Mouse (Mus musculus): Measurements from ENCODE around the gene Ppp1r37. TPM values are rescaled to one million over a fixed set of nuclear protein-coding genes. Genes with fewer than 3 reads are reported as not detected.
"Not testable (repeated sequence)": the region's sequence is repeated elsewhere in the genome, so short reads cannot be mapped to it uniquely, and the experiment has no call there.

Ppp1r37 gene
- 32.1 and 32.7 TPM in 2 replicates for polyA plus RNA-seq (2015; fragmentation: Nextera tagmentation; extraction: Ambion mirVana)

DNA sequence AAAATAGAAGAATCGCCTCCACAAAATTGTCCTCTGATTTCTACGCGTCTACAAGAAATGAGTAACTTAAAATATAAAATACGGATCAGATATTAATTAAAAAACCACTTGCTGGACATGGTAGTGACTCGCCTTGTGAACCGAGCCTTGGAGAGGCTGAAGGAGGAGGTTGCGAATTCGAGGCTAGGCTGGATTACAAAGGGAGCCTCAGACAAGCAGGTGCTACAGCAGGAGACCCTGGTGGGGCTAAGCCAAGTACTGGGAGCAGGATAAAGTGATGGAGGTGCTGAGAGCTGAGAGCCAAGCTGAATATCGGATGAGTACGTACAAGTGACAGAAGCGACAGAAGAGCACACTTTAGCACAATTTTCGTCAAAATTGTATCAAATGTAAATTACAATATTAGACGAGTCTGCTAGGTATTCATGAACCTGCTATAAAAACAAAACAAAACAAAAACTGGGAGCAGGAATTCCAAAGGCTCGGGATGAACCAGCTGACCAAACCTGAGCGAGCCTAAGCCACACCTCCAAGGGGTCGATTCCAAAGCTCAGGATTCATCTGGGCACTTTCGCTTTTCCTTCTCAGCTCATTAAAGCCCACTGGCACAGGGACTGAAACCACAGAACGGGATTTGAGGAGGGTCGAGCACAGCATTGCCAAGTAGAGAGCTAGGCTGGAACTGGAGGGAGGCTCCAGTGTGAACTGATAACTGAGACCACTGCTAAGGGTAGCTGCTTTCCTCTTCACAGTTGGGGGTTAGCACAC lies at the start of gene Ppp1r37:
TSS of gene Ppp1r37 (minus strand) at position 434 of the 768 bp plus-strand sequence.
- Histone ChIP-seq H3K4me3 (peak within 1 kb of the TSS; percentile 99), H3K27me3 (no peaks in the 10 kb centered on the region), H3K27ac (peak within 1 kb of the TSS; percentile 96), H3K4me1 (replicated peaks) (peaks cover 49% of the 10 kb centered on the region), H3K4me2 (peak within 1 kb of the TSS; percentile 100), H3K9me3 (peaks cover 3% of the 10 kb centered on the region; the same call in 1 of the 2 replicates), H3K9ac (peak within 1 kb of the TSS; percentile 98), H3K36me3 (peaks cover 24% of the 10 kb centered on the region)
- WGBS = 3% methylated on average over 19 of the region's 19 CpGs
- peak; percentile 55 for ATAC-seq (ENCODE audit: low FRiP score)

- WGBS = 83% methylated on average over 5 of the region's 5 CpGs
- Histone ChIP-seq H3K27ac (no peak overlapping the region), H3K27me3 (no peaks in the 10 kb centered on the region), H3K4me1 (replicated peaks) (no peaks in the 10 kb centered on the region), H3K36me3 (0 out of 2 replicates have a peak, but pooled peaks cover 10% of the 10 kb centered on the region), H3K9ac (no peak overlapping the region), H3K9me3 (no peaks in the 10 kb centered on the region), H3K4me2 (no peak overlapping the region), H3K4me3 (no peak overlapping the region)
- ATAC-seq (ENCODE audit: low FRiP score) = no peak
Measured at GRCm38 (mm10) chr7:19610969-19611368, 48.1 kb upstream of the Ppp1r37 start.

DNA sequence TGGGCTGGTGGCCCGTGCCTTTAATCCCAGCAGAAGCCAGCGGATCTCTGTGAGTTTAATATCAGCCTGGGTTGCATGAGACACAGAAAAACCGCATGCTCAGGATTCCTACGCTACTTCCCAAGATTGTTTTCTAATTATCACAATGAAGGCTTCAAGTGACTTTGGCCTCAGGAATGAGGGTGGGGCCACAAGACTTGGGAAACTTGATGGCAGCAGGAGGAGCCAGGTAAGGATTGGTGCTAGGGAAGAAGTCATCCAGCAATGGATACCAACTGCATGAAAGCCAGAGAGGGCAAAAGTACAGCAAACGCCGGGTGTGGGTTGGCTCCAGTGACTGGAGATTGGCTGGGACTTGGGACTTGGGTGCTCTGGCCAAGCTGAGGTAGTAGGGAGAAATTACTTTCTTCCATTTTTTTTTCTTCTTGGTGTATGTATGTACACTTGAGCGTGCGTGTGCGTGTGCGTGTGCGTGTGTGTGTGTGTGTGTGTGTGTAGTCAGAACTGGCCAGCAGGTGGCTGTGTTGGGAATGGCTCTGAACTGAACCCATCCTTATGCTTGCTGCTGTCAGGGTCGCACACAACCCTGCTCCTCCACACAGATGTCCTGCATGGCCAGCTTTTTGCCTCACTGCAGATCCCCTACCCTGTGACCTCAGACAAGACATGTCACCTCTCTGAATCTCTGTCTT lies 46.9 kb upstream of the Ppp1r37 start:
- Histone ChIP-seq H3K4me2 (no peak overlapping the region), H3K36me3 (0 out of 2 replicates have a peak, but pooled peaks cover 10% of the 10 kb centered on the region), H3K27ac (no peak overlapping the region), H3K9ac (no peak overlapping the region), H3K9me3 (no peaks in the 10 kb centered on the region), H3K27me3 (no peaks in the 10 kb centered on the region), H3K4me3 (no peak overlapping the region), H3K4me1 (replicated peaks) (no peaks in the 10 kb centered on the region)
- ATAC-seq (ENCODE audit: low FRiP score) = no peak
- 95% methylated on average over 12 of the region's 12 CpGs for WGBS

GRCm38 (mm10) chr7:19607291-19607690 lies 44.4 kb upstream of the Ppp1r37 start:
- 82% methylated on average over 5 of the region's 5 CpGs for WGBS
- peaks cover 15% of the 10 kb centered on the region for H3K4me1 ChIP-seq (replicated peaks)
- H3K4me3 ChIP-seq = no peak overlapping the region
- no peak for ATAC-seq (ENCODE audit: low FRiP score)
- H3K27me3 ChIP-seq = no peaks in the 10 kb centered on the region
- no peak overlapping the region for H3K27ac ChIP-seq
- no peak overlapping the region for H3K9ac ChIP-seq
- peaks cover 14% of the 10 kb centered on the region for H3K36me3 ChIP-seq
- no peaks in the 10 kb centered on the region for H3K9me3 ChIP-seq
- H3K4me2 ChIP-seq = no peak overlapping the region

DNA sequence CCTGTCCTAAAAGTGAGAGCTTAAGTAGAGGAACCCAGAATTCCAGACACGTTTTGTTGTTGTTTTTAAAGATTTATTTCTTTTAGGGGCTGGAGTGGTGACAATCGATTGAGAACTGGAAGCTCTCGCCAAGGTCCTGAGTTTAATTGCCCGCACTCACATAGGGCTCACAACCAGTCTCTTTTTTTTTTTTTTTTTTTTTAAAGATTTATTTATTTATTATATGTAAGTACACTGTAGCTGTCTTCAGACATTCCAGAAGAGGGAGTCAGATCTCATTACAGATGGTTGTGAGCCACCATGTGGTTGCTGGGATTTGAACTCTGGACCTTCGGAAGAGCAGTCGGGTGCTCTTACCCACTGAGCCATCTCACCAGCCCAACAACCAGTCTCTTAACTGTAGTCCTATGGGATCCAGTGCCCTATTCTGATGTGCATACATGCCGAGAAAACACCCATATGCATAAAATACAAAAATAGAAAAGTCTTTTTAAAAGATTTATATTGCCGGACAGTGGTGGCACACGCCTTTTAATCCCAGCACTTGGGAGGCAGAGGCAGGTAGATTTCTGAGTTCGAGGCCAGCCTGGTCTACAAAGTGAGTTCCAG lies 41.8 kb upstream of the Ppp1r37 start:
- 60% methylated on average over 10 of the region's 10 CpGs for WGBS
- Histone ChIP-seq H3K4me3 (peak overlapping the region; percentile 91), H3K36me3 (peaks cover 30% of the 10 kb centered on the region), H3K4me2 (peak overlapping the region; percentile 96), H3K9ac (peak overlapping the region; percentile 99; the same call in 1 of the 2 replicates), H3K4me1 (replicated peaks) (peaks cover 39% of the 10 kb centered on the region), H3K27ac (peak overlapping the region; percentile 87; the same call in 1 of the 2 replicates)
- H3K27me3 ChIP-seq, H3K9me3 ChIP-seq: not testable (repeated sequence)
- peak; percentile 14; the same call in 1 of the 2 replicates for ATAC-seq (ENCODE audit: low FRiP score)

- peak within 1 kb of the TSS; percentile 87 for H3K27ac ChIP-seq
- under 1% methylated on average over 57 of the region's 57 CpGs for WGBS
- H3K4me1 ChIP-seq (replicated peaks) = peaks cover 43% of the 10 kb centered on the region
- H3K4me3 ChIP-seq = peak within 1 kb of the TSS; percentile 91
- peak; percentile 91 for ATAC-seq (ENCODE audit: low FRiP score)
- no peaks in the 10 kb centered on the region for H3K27me3 ChIP-seq
- H3K9ac ChIP-seq = peak within 1 kb of the TSS; percentile 99
- no peaks in the 10 kb centered on the region for H3K9me3 ChIP-seq
- H3K36me3 ChIP-seq = peaks cover 37% of the 10 kb centered on the region
- H3K4me2 ChIP-seq = peak within 1 kb of the TSS; percentile 96
Measured at GRCm38 (mm10) chr7:19603849-19604605, 41.2 kb upstream of the Ppp1r37 start, which contains the start of gene Clasrp. Gene Clasrp, minus strand, starts transcription at chr7:19604486.

DNA sequence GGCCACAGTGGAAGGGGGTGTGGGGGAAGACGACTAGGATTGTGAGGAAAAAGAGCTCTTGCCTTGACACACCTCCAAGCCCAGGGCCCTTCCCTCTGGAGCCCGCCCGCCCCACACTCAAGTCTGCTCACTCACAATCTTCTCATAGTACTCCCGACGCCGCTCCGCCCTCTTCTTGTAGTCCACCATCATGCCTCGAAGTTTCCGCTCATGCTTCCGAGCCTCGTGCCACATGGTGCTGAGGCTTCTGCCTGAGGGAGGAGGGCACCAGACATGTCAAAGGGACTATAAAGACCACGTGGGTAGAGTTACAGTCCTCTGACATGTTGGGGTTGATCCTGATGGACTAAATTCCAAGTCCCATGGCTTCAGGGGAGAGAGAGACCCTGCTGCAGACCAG lies 40.2 kb upstream of the Ppp1r37 start:
- 85% methylated on average over 12 of the region's 12 CpGs for WGBS
- Histone ChIP-seq H3K27me3 (no peaks in the 10 kb centered on the region), H3K4me2 (peak overlapping the region; percentile 96), H3K4me3 (peak overlapping the region; percentile 91), H3K27ac (no peak overlapping the region), H3K9me3 (no peaks in the 10 kb centered on the region), H3K4me1 (replicated peaks) (peaks cover 43% of the 10 kb centered on the region), H3K36me3 (peaks cover 44% of the 10 kb centered on the region), H3K9ac (peak overlapping the region; percentile 99)
- ATAC-seq (ENCODE audit: low FRiP score) = no peak

DNA sequence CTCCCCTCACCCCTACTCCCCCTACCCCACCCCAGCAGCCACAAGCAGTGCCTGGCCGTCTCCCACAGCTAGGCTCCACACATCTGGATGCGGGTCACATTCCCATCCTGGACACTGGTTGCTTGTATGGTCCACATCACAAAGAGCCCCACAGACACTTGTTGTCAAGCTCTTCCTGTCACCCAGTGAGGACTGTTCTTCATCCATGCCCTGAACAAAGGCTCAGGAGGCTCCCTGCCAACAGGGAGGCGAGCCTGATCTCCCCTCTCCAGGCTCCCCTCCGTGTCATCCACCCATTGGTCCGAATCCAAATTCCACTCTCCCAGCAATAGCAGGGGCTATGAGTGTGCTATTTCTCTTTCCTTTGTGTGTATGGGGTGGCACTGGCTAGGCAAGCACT lies 37.7 kb upstream of the Ppp1r37 start:
- peaks cover 43% of the 10 kb centered on the region for H3K4me1 ChIP-seq (replicated peaks)
- H3K36me3 ChIP-seq = peaks cover 60% of the 10 kb centered on the region
- H3K4me2 ChIP-seq = no peak overlapping the region
- peak overlapping the region; percentile 55 for H3K27ac ChIP-seq
- WGBS = 39% methylated on average over 5 of the region's 5 CpGs
- no peaks in the 10 kb centered on the region for H3K9me3 ChIP-seq
- H3K4me3 ChIP-seq = no peak overlapping the region
- peak overlapping the region; percentile 15; the same call in 1 of the 2 replicates for H3K9ac ChIP-seq
- no peaks in the 10 kb centered on the region for H3K27me3 ChIP-seq
- ATAC-seq (ENCODE audit: low FRiP score) = peak; percentile 57

GRCm38 (mm10) chr7:19593061-19593730 lies 30.3 kb upstream of the Ppp1r37 start:
- peaks cover 89% of the 10 kb centered on the region for H3K36me3 ChIP-seq
- WGBS = 94% methylated on average over 10 of the region's 10 CpGs

DNA sequence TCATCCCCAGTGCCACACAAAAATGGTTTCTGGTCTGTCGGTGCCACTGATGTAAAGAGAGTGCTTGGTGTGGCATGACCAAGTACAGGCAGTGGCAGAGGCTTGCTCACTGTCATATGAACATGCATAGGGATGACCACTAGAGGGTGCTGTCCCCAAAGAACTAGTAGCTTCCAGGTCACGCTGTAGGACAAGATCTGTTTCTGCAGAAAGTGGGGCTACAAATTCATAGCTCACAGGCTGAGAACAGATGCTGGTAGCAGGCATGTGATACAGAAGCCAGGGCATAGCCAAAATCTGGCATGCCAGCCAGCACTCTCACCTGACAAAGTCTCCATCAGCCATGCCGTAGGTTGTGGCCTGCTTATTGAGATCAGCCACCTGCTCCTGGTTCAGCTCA lies 27.0 kb upstream of the Ppp1r37 start:
- Histone ChIP-seq H3K4me1 (replicated peaks) (no peaks in the 10 kb centered on the region), H3K9me3 (no peaks in the 10 kb centered on the region), H3K27me3 (no peaks in the 10 kb centered on the region), H3K9ac (no peak overlapping the region), H3K4me3 (no peak overlapping the region), H3K4me2 (no peak overlapping the region), H3K36me3 (peaks cover 98% of the 10 kb centered on the region), H3K27ac (peak overlapping the region; percentile 27; the same call in 1 of the 2 replicates)
- peak; percentile 63; the same call in 1 of the 2 replicates for ATAC-seq (ENCODE audit: low FRiP score)
- 57% methylated on average over 3 of the region's 3 CpGs for WGBS

More at GRCm38 (mm10) chr7:19593061-19593730, 30.3 kb upstream of the Ppp1r37 start:
- Histone ChIP-seq H3K9me3 (no peaks in the 10 kb centered on the region), H3K27me3 (no peaks in the 10 kb centered on the region), H3K9ac (no peak overlapping the region), H3K4me3 (no peak overlapping the region), H3K4me2 (no peak overlapping the region), H3K4me1 (replicated peaks) (no peaks in the 10 kb centered on the region), H3K27ac (no peak overlapping the region)
- no peak for ATAC-seq (ENCODE audit: low FRiP score)

- Histone ChIP-seq H3K4me2 (no peak overlapping the region), H3K36me3 (peaks cover 100% of the 10 kb centered on the region), H3K4me3 (no peak overlapping the region), H3K9me3 (no peaks in the 10 kb centered on the region), H3K27ac (no peak overlapping the region), H3K4me1 (replicated peaks) (no peaks in the 10 kb centered on the region), H3K27me3 (no peaks in the 10 kb centered on the region), H3K9ac (no peak overlapping the region)
- no peak for ATAC-seq (ENCODE audit: low FRiP score)
- WGBS = 53% methylated on average over 3 of the region's 3 CpGs
Measured at GRCm38 (mm10) chr7:19589207-19589606, 26.3 kb upstream of the Ppp1r37 start.

Data from hindbrain, embryonic 13.5 days (tissue).